Mouse (Mus musculus): Measurements from ENCODE around the gene Tfap4. TPM values are rescaled to one million over a fixed set of nuclear protein-coding genes. Genes with fewer than 3 reads are reported as not detected.

Tfap4 gene
- polyA plus RNA-seq, 1 experiment = 5.0 TPM

- TF ChIP-seq CTCF (IDR thresholded peaks at IDR 0.05; ENCODE audit: extremely low read depth, insufficient read depth, low read length) (no peak), POLR2A (IDR thresholded peaks at IDR 0.05; ENCODE audit: extremely low read depth, insufficient read depth, low read length) (no peak)
- peaks cover 7% of the 10 kb centered on the region; the same call in 1 of the 2 replicates for H3K4me1 ChIP-seq (ENCODE audit: control insufficient read depth, insufficient read depth, low read length)
- no peak overlapping the region for H3K4me3 ChIP-seq (ENCODE audit: insufficient read depth, low read length)
- peak overlapping the region; percentile 42; the same call in 1 of the 2 replicates for H3K27ac ChIP-seq (ENCODE audit: insufficient read depth, low read length)
These were observed 46.8 kb downstream of the Tfap4 start for GRCm38 (mm10) chr16:4512661-4513438.

GRCm38 (mm10) chr16:4511371-4511770 is 48.3 kb downstream of the Tfap4 start:
- no peak overlapping the region for H3K27ac ChIP-seq (ENCODE audit: insufficient read depth, low read length)
- peaks cover 7% of the 10 kb centered on the region; the same call in 1 of the 2 replicates for H3K4me1 ChIP-seq (ENCODE audit: control insufficient read depth, insufficient read depth, low read length)
- no peak overlapping the region for H3K4me3 ChIP-seq (ENCODE audit: insufficient read depth, low read length)
- TF ChIP-seq POLR2A (IDR thresholded peaks at IDR 0.05; ENCODE audit: extremely low read depth, insufficient read depth, low read length) (no peak), CTCF (IDR thresholded peaks at IDR 0.05; ENCODE audit: extremely low read depth, insufficient read depth, low read length) (no peak)

- no peak for TF ChIP-seq POLR2A (IDR thresholded peaks at IDR 0.05; ENCODE audit: extremely low read depth, insufficient read depth, low read length)
- no peak for TF ChIP-seq CTCF (IDR thresholded peaks at IDR 0.05; ENCODE audit: extremely low read depth, insufficient read depth, low read length)
- Histone ChIP-seq H3K4me1 (ENCODE audit: control insufficient read depth, insufficient read depth, low read length) (no peaks in the 10 kb centered on the region), H3K4me3 (ENCODE audit: insufficient read depth, low read length) (no peak overlapping the region), H3K27ac (ENCODE audit: insufficient read depth, low read length) (no peak overlapping the region)
These were observed 53.5 kb downstream of the Tfap4 start for GRCm38 (mm10) chr16:4506181-4506580.

GRCm38 (mm10) chr16:4503495-4503894 is 56.2 kb downstream of the Tfap4 start:
- TF ChIP-seq CTCF (IDR thresholded peaks at IDR 0.05; ENCODE audit: extremely low read depth, insufficient read depth, low read length) (no peak), POLR2A (IDR thresholded peaks at IDR 0.05; ENCODE audit: extremely low read depth, insufficient read depth, low read length) (no peak)
- Histone ChIP-seq H3K4me3 (ENCODE audit: insufficient read depth, low read length) (no peak overlapping the region), H3K4me1 (ENCODE audit: control insufficient read depth, insufficient read depth, low read length) (no peaks in the 10 kb centered on the region), H3K27ac (ENCODE audit: insufficient read depth, low read length) (no peak overlapping the region)

- H3K4me1 ChIP-seq (ENCODE audit: control insufficient read depth, insufficient read depth, low read length) = no peaks in the 10 kb centered on the region
- H3K4me3 ChIP-seq (ENCODE audit: insufficient read depth, low read length) = no peak overlapping the region
- no peak overlapping the region for H3K27ac ChIP-seq (ENCODE audit: insufficient read depth, low read length)
- TF ChIP-seq CTCF (IDR thresholded peaks at IDR 0.05; ENCODE audit: extremely low read depth, insufficient read depth, low read length) (no peak), POLR2A (IDR thresholded peaks at IDR 0.05; ENCODE audit: extremely low read depth, insufficient read depth, low read length) (no peak)
These were observed 57.1 kb downstream of the Tfap4 start for GRCm38 (mm10) chr16:4502568-4502967.

- no peaks in the 10 kb centered on the region for H3K4me1 ChIP-seq (ENCODE audit: control insufficient read depth, insufficient read depth, low read length)
- no peak overlapping the region for H3K4me3 ChIP-seq (ENCODE audit: insufficient read depth, low read length)
- TF ChIP-seq CTCF (IDR thresholded peaks at IDR 0.05; ENCODE audit: extremely low read depth, insufficient read depth, low read length) = no peak
- no peak overlapping the region for H3K27ac ChIP-seq (ENCODE audit: insufficient read depth, low read length)
These were observed 58.0 kb downstream of the Tfap4 start for GRCm38 (mm10) chr16:4501703-4502102.

- no peak for TF ChIP-seq CTCF (IDR thresholded peaks at IDR 0.05; ENCODE audit: extremely low read depth, insufficient read depth, low read length)
- TF ChIP-seq POLR2A (IDR thresholded peaks at IDR 0.05; ENCODE audit: extremely low read depth, insufficient read depth, low read length) = no peak
- H3K4me1 ChIP-seq (ENCODE audit: control insufficient read depth, insufficient read depth, low read length) = no peaks in the 10 kb centered on the region
- H3K27ac ChIP-seq (ENCODE audit: insufficient read depth, low read length) = no peak overlapping the region
- H3K4me3 ChIP-seq (ENCODE audit: insufficient read depth, low read length) = no peak overlapping the region
These were observed 58.9 kb downstream of the Tfap4 start for GRCm38 (mm10) chr16:4500598-4501385.

- Histone ChIP-seq H3K27ac (ENCODE audit: insufficient read depth, low read length) (no peak overlapping the region), H3K4me1 (ENCODE audit: control insufficient read depth, insufficient read depth, low read length) (no peaks in the 10 kb centered on the region), H3K4me3 (ENCODE audit: insufficient read depth, low read length) (no peak overlapping the region)
- TF ChIP-seq CTCF (IDR thresholded peaks at IDR 0.05; ENCODE audit: extremely low read depth, insufficient read depth, low read length) (no peak), POLR2A (IDR thresholded peaks at IDR 0.05; ENCODE audit: extremely low read depth, insufficient read depth, low read length) (no peak)
These were observed 61.7 kb downstream of the Tfap4 start for GRCm38 (mm10) chr16:4497762-4498607.

GRCm38 (mm10) chr16:4496470-4496869 is 63.2 kb downstream of the Tfap4 start:
- TF ChIP-seq POLR2A (IDR thresholded peaks at IDR 0.05; ENCODE audit: extremely low read depth, insufficient read depth, low read length) = no peak
- TF ChIP-seq CTCF (IDR thresholded peaks at IDR 0.05; ENCODE audit: extremely low read depth, insufficient read depth, low read length) = no peak
- H3K4me1 ChIP-seq (ENCODE audit: control insufficient read depth, insufficient read depth, low read length) = no peaks in the 10 kb centered on the region
- no peak overlapping the region for H3K27ac ChIP-seq (ENCODE audit: insufficient read depth, low read length)
- no peak overlapping the region for H3K4me3 ChIP-seq (ENCODE audit: insufficient read depth, low read length)
